Mouse (Mus musculus): Measurements from ENCODE around the gene Ppm1h. TPM values are rescaled to one million over a fixed set of nuclear protein-coding genes. Genes with fewer than 3 reads are reported as not detected.

Gene Ppm1h
- polyA plus RNA-seq, 1 experiment from 2014 or later, result 19.8 TPM

DNA sequence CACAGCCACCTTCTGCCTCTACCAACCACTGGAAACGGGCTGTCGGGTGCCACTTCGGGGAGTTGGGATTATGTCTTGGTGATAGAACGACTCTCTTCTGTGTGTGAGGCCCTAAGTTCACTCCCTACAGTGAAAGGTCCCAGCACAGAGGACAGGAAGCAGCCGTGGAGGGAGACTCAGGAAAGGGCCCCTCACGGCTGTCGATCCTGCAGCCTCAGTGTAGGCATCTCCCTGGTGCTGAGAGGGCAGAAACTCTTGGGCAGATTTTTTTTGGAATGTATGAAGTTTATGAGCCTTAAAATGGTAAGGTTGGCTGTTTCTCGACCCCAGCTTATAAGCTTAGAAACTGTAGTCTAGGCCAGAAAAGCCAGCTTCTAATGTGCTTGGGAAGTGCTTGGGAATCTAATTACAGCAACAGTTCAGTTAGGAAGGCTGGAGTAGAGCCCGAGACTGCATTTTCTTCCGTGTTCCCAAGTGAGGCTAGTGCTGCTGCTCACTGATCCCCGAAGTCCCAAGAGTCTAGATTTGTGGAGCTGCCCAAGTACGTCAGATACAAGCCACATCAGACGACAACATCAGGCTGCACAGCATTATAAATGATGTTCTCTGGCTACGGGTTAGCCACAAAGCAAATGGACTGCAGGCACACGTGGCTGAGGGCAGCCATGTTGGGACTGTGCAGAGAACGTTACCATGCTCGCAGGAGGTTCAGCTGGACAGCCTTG is 177.6 kb downstream of the Ppm1h start:
- no peak for DNase-seq
- ATAC-seq (ENCODE audit: low FRiP score, low TSS enrichment), result no peak
- H3K4me2 ChIP-seq (ENCODE audit: low read length), result no peak overlapping the region
- no peak overlapping the region for H3K9ac ChIP-seq (replicated peaks; ENCODE audit: low read length)
- no peaks in the 10 kb centered on the region for H3K9me3 ChIP-seq (ENCODE audit: control insufficient read depth, low read length)
- H3K4me3 ChIP-seq (replicated peaks; ENCODE audit: low read depth, low read length), result no peak overlapping the region
- 82% methylated on average over 17 of the region's 17 CpGs for WGBS
- H3K36me3 ChIP-seq (ENCODE audit: control insufficient read depth, insufficient read depth, low read length), result no peaks in the 10 kb centered on the region
- no peaks in the 10 kb centered on the region for H3K4me1 ChIP-seq (ENCODE audit: control insufficient read depth, insufficient read depth, low read length)
- no peak overlapping the region for H3K27ac ChIP-seq (replicated peaks; ENCODE audit: low read depth, low read length)
- H3K27me3 ChIP-seq (ENCODE audit: control insufficient read depth, insufficient read depth, low read length), result no peaks in the 10 kb centered on the region

GRCm38 (mm10) chr10:122857155-122857554 is 178.6 kb downstream of the Ppm1h start:
- 91% methylated on average over 15 of the region's 15 CpGs for WGBS

GRCm38 (mm10) chr10:122858904-122859641 is 180.5 kb downstream of the Ppm1h start:
- WGBS, result 83% methylated on average over 8 of the region's 8 CpGs
- Histone ChIP-seq H3K9ac (replicated peaks; ENCODE audit: low read length) (no peak overlapping the region), H3K36me3 (ENCODE audit: control insufficient read depth, insufficient read depth, low read length) (no peaks in the 10 kb centered on the region), H3K9me3 (ENCODE audit: control insufficient read depth, low read length) (no peaks in the 10 kb centered on the region), H3K27ac (replicated peaks; ENCODE audit: low read depth, low read length) (no peak overlapping the region), H3K4me3 (replicated peaks; ENCODE audit: low read depth, low read length) (no peak overlapping the region), H3K4me2 (ENCODE audit: low read length) (no peak overlapping the region), H3K27me3 (ENCODE audit: control insufficient read depth, insufficient read depth, low read length) (no peaks in the 10 kb centered on the region), H3K4me1 (ENCODE audit: control insufficient read depth, insufficient read depth, low read length) (0 out of 2 replicates have a peak, but pooled peaks cover 3% of the 10 kb centered on the region)
- ATAC-seq (ENCODE audit: low FRiP score, low TSS enrichment) (no peak), DNase-seq (no peak)

More at GRCm38 (mm10) chr10:122857155-122857554, 178.6 kb downstream of the Ppm1h start:
- Histone ChIP-seq H3K4me1 (ENCODE audit: control insufficient read depth, insufficient read depth, low read length) (no peaks in the 10 kb centered on the region), H3K4me3 (replicated peaks; ENCODE audit: low read depth, low read length) (no peak overlapping the region), H3K36me3 (ENCODE audit: control insufficient read depth, insufficient read depth, low read length) (no peaks in the 10 kb centered on the region), H3K9ac (replicated peaks; ENCODE audit: low read length) (no peak overlapping the region), H3K4me2 (ENCODE audit: low read length) (no peak overlapping the region), H3K27me3 (ENCODE audit: control insufficient read depth, insufficient read depth, low read length) (no peaks in the 10 kb centered on the region), H3K27ac (replicated peaks; ENCODE audit: low read depth, low read length) (no peak overlapping the region), H3K9me3 (ENCODE audit: control insufficient read depth, low read length) (no peaks in the 10 kb centered on the region)
- ATAC-seq (ENCODE audit: low FRiP score, low TSS enrichment), result no peak
- DNase-seq, result no peak

DNA sequence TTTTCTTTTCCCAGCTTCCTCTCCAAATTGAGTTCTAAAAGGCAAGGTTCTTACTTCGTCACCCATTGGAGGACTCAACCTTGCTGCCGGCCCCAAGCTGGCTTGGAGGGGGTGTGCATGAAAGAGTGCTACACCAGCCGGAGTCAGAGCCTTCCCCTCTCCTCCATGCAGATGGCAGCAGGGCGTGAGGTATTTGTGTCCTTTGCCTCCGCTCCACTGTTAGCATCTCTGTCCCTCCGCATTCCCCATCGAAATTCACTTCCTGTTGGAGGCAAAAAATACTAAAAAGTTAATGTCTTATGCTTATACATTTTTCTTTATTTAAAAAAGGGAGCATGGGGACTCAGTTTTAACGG is 181.1 kb downstream of the Ppm1h start:
- Histone ChIP-seq H3K27me3 (ENCODE audit: control insufficient read depth, insufficient read depth, low read length) (no peaks in the 10 kb centered on the region), H3K27ac (replicated peaks; ENCODE audit: low read depth, low read length) (no peak overlapping the region), H3K4me3 (replicated peaks; ENCODE audit: low read depth, low read length) (no peak overlapping the region), H3K36me3 (ENCODE audit: control insufficient read depth, insufficient read depth, low read length) (no peaks in the 10 kb centered on the region), H3K4me1 (ENCODE audit: control insufficient read depth, insufficient read depth, low read length) (0 out of 2 replicates have a peak, but pooled peaks cover 3% of the 10 kb centered on the region), H3K9me3 (ENCODE audit: control insufficient read depth, low read length) (no peaks in the 10 kb centered on the region), H3K9ac (replicated peaks; ENCODE audit: low read length) (no peak overlapping the region), H3K4me2 (ENCODE audit: low read length) (no peak overlapping the region)
- no peak for ATAC-seq (ENCODE audit: low FRiP score, low TSS enrichment)
- no peak for DNase-seq
- 62% methylated on average over 8 of the region's 8 CpGs for WGBS

DNA sequence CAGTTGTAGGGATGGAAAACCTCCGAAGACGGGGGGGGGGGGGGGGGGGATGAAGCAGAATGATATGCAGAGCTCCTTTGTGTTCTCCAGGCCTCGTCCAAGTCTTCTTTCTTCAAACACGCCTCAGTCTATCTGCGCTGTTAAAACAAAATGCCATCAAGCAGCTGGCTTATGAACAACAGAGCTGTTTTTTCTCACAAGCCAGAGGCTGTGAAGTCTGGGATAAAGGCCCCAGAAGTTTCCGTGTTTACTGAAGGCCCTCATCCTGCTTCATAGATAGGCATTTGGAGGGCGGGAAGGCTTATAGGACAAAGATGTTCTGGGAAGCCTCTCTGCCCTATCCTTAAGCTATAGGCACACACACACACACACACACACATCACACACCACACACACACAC is 181.5 kb downstream of the Ppm1h start:
- no peak for ATAC-seq (ENCODE audit: low FRiP score, low TSS enrichment)
- WGBS, result 34% methylated on average over 7 of the region's 7 CpGs
- Histone ChIP-seq H3K36me3 (ENCODE audit: control insufficient read depth, insufficient read depth, low read length) (no peaks in the 10 kb centered on the region), H3K27me3 (ENCODE audit: control insufficient read depth, insufficient read depth, low read length) (no peaks in the 10 kb centered on the region), H3K9me3 (ENCODE audit: control insufficient read depth, low read length) (no peaks in the 10 kb centered on the region), H3K27ac (replicated peaks; ENCODE audit: low read depth, low read length) (no peak overlapping the region), H3K9ac (replicated peaks; ENCODE audit: low read length) (no peak overlapping the region), H3K4me3 (replicated peaks; ENCODE audit: low read depth, low read length) (no peak overlapping the region), H3K4me1 (ENCODE audit: control insufficient read depth, insufficient read depth, low read length) (0 out of 2 replicates have a peak, but pooled peaks cover 3% of the 10 kb centered on the region), H3K4me2 (ENCODE audit: low read length) (no peak overlapping the region)
- DNase-seq, result no peak

DNA sequence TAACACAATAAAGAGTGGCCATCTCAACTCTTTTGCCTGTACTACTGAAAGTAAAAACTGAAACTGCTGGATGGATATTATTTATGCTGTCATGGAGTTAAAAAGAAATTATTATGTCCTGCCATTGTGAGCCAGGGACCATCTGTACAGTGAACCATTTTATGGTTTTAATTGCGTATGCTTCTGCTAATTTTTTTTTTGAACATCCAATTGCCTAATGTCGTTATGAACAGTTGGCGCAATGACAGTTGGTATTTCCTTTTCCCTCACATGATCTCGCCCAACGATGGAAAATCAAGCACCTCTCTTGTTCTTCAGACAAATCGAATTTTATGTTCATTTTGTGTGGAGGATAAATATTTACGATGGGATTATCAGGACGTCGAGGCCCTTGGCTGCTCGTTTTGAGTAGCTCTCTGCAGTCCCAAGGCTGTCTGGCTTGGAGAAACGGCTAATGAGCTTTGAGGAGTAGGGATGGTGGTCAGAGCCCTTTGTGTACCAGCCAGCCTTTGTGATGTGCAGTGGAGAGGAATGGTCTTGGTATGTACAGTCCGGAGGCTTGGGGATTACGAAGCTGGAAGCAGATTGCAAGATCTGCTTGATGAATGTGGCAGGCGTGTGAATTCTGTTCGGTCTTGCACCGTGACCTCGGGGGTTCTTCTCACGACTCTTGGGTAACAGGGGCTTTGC is 183.3 kb downstream of the Ppm1h start:
- Histone ChIP-seq H3K27ac (replicated peaks; ENCODE audit: low read depth, low read length) (no peak overlapping the region), H3K9ac (replicated peaks; ENCODE audit: low read length) (no peak overlapping the region), H3K4me1 (ENCODE audit: control insufficient read depth, insufficient read depth, low read length) (0 out of 2 replicates have a peak, but pooled peaks cover 3% of the 10 kb centered on the region), H3K27me3 (ENCODE audit: control insufficient read depth, insufficient read depth, low read length) (no peaks in the 10 kb centered on the region), H3K4me3 (replicated peaks; ENCODE audit: low read depth, low read length) (no peak overlapping the region), H3K36me3 (ENCODE audit: control insufficient read depth, insufficient read depth, low read length) (no peaks in the 10 kb centered on the region), H3K4me2 (ENCODE audit: low read length) (no peak overlapping the region), H3K9me3 (ENCODE audit: control insufficient read depth, low read length) (no peaks in the 10 kb centered on the region)
- DNase-seq, result no peak
- ATAC-seq (ENCODE audit: low FRiP score, low TSS enrichment), result no peak
- 61% methylated on average over 18 of the region's 18 CpGs for WGBS

DNA sequence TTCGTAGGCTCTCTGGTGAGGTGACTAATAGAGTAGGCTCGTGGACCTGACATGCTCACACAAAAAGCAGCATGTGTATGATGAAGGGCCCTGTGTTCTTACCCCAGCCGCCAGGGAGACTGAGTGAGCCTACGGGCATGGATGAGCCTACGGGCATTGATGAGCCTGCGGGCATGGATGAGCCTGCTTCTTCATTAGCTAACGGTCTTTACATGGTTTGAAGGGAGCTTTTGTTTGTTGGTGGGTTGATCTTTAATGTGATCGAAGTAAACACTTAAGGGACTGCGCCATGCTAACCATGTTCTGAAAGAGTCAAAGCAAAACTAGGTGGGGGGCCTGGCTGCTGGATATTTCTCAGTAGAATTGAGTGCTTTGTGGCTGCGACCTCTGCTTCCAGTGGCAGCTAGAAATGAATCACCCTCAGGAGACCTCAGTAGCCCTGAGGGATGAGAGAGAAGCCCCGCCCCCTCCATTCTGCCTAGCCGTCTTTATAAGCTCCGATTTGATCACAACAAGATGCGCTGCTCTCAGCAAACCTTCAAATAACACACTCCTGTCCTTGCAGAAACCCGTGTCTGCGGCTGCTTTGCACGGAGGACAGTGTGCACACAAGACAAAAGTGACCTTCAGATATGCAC is 183.9 kb downstream of the Ppm1h start:
- 0 out of 2 replicates have a peak overlapping the region, but pooled peaks have one; percentile 15 for H3K27ac ChIP-seq (replicated peaks; ENCODE audit: low read depth, low read length)
- DNase-seq, result no peak
- no peaks in the 10 kb centered on the region for H3K27me3 ChIP-seq (ENCODE audit: control insufficient read depth, insufficient read depth, low read length)
- H3K4me3 ChIP-seq (replicated peaks; ENCODE audit: low read depth, low read length), result no peak overlapping the region
- H3K9ac ChIP-seq (replicated peaks; ENCODE audit: low read length), result no peak overlapping the region
- no peaks in the 10 kb centered on the region for H3K9me3 ChIP-seq (ENCODE audit: control insufficient read depth, low read length)
- ATAC-seq (ENCODE audit: low FRiP score, low TSS enrichment), result no peak
- H3K4me1 ChIP-seq (ENCODE audit: control insufficient read depth, insufficient read depth, low read length), result 0 out of 2 replicates have a peak, but pooled peaks cover 3% of the 10 kb centered on the region
- WGBS, result 78% methylated on average over 17 of the region's 17 CpGs
- H3K4me2 ChIP-seq (ENCODE audit: low read length), result no peak overlapping the region
- H3K36me3 ChIP-seq (ENCODE audit: control insufficient read depth, insufficient read depth, low read length), result no peaks in the 10 kb centered on the region

DNA sequence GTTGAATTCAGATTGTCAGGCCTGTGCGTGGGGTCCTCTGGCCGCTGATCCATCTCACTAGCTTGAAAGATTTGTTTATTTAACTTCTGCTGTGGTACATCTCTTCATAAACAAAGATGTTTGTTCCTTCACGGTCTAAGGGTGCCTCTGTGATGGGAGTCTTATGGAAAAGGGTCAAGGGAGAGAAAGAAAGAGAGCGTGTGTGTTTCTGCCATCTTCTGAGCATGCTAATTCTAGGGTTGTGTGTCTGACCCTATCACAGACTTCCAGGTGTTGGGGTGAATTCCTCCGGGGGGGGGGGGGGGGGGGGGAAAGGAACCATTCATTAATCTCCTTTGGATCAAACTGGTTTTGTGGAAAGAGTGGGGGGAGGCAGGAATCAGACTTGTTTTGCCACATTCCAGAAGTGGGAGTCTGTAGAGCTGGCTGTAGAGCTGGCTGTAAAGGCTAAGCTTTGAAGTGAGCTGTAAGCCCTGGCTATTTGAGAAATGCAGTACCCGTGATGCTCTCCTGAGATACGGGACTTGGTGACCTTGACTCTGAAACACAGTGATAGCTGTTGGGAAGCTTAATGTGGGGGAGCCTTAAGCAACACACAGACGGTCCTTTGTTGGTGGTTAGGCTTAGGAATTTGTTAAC is 191.4 kb downstream of the Ppm1h start:
- Histone ChIP-seq H3K4me1 (ENCODE audit: control insufficient read depth, insufficient read depth, low read length) (no peaks in the 10 kb centered on the region), H3K27me3 (ENCODE audit: control insufficient read depth, insufficient read depth, low read length) (no peaks in the 10 kb centered on the region), H3K4me2 (ENCODE audit: low read length) (no peak overlapping the region), H3K36me3 (ENCODE audit: control insufficient read depth, insufficient read depth, low read length) (no peaks in the 10 kb centered on the region), H3K9me3 (ENCODE audit: control insufficient read depth, low read length) (no peaks in the 10 kb centered on the region), H3K27ac (replicated peaks; ENCODE audit: low read depth, low read length) (no peak overlapping the region), H3K9ac (replicated peaks; ENCODE audit: low read length) (no peak overlapping the region), H3K4me3 (replicated peaks; ENCODE audit: low read depth, low read length) (no peak overlapping the region)
- ATAC-seq (ENCODE audit: low FRiP score, low TSS enrichment) (no peak), DNase-seq (no peak)
- WGBS, result 67% methylated on average over 8 of the region's 8 CpGs
